Mouse (Mus musculus): Measurements from ENCODE around the gene Galntl6. TPM values are rescaled to one million over a fixed set of nuclear protein-coding genes. Genes with fewer than 3 reads are reported as not detected.

Galntl6 gene
- polyA plus RNA-seq, 1 experiment from 2014 or later: 0.06 TPM

DNA sequence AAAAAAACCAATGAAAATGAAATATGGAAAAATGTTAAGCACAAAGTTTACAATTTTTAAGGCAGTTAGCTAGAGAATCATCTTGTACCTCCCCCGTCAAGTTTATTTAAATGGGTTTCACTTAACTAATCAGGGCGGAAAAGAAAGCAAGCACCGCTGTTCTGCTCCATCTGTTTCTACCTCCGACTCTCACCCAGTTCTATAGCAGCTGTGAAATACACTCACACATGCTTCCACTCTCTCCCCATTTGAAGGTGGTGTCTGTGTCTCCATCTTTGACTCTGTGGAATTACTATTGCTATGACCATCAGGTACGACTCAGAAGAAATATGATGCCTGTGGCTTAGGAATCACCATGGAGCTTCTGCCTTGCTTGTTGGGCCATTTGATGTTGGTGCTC is 1019.1 kb downstream of the Galntl6 start:
- DNase-seq (ENCODE audit: low spot score) (no peak), ATAC-seq (no peak)
- H3K27me3 ChIP-seq (replicated peaks; ENCODE audit: insufficient read depth, low read length): no peaks in the 10 kb centered on the region
- no peak overlapping the region for H3K27ac ChIP-seq (ENCODE audit: low read length)
- no peak overlapping the region for H3K4me3 ChIP-seq (ENCODE audit: low read depth, low read length)
- no peaks in the 10 kb centered on the region for H3K36me3 ChIP-seq (ENCODE audit: insufficient read depth, low read length)
- no peak overlapping the region for H3K9ac ChIP-seq (replicated peaks; ENCODE audit: low read depth)
- no peaks in the 10 kb centered on the region for H3K4me1 ChIP-seq (ENCODE audit: insufficient read depth, low read depth, low read length)
- TF ChIP-seq EP300 (IDR thresholded peaks at IDR 0.05) (no peak), CTCF (IDR thresholded peaks at IDR 0.05) (no peak)
- H3K4me2 ChIP-seq (replicated peaks; ENCODE audit: low read depth, low read length): no peak overlapping the region
- WGBS: 87% methylated on average over 5 of the region's 5 CpGs
- H3K9me3 ChIP-seq (ENCODE audit: low read length): no peaks in the 10 kb centered on the region

DNA sequence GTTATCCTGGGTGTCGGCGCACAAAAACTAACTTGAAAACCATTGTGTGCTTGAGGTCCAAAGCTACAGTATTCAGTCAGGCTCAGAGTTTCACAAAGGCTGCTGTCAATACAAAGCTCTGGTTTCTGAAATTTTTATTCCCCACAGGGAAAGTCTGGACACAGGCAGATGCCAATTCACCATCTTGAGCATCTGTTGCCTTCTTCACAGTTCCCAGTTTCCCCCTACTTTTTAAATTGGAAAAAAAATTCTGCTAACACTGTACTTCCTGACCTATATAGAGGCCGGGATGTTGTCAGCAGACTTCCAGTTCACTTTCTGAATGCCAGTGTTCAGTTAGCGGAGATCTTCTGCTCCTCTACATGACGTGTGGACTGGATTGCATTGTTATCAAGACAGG is 1020.3 kb downstream of the Galntl6 start:
- no peaks in the 10 kb centered on the region for H3K9me3 ChIP-seq (ENCODE audit: low read length)
- H3K27me3 ChIP-seq (replicated peaks; ENCODE audit: insufficient read depth, low read length): no peaks in the 10 kb centered on the region
- H3K4me2 ChIP-seq (replicated peaks; ENCODE audit: low read depth, low read length): no peak overlapping the region
- no peak overlapping the region for H3K27ac ChIP-seq (ENCODE audit: low read length)
- WGBS: 77% methylated on average over 5 of the region's 5 CpGs
- no peaks in the 10 kb centered on the region for H3K36me3 ChIP-seq (ENCODE audit: insufficient read depth, low read length)
- H3K9ac ChIP-seq (replicated peaks; ENCODE audit: low read depth): no peak overlapping the region
- no peak for ATAC-seq
- no peak for DNase-seq (ENCODE audit: low spot score)
- TF ChIP-seq EP300 (IDR thresholded peaks at IDR 0.05) (no peak), CTCF (IDR thresholded peaks at IDR 0.05) (no peak)
- H3K4me1 ChIP-seq (ENCODE audit: insufficient read depth, low read depth, low read length): no peaks in the 10 kb centered on the region
- no peak overlapping the region for H3K4me3 ChIP-seq (ENCODE audit: low read depth, low read length)

DNA sequence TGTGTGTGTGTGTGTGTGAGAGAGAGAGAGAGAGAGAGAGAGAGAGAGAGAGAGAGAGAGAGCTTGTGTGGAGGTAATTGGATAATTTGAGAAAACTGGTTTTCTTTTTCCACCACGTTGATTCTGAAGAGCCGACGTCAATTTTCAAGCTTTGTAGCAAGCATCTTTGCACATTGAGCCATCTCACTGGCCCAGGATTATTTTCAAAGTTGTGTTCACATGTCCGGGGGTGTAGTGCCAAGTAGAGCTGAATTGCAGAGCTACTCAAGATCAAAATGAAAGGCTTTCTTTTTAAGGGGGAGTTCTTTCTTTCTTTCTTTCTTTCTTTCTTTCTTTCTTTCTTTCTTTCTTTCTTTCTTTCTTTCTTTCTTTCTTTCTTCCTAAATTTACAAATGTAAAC is 1022.3 kb downstream of the Galntl6 start:
- TF ChIP-seq EP300 (IDR thresholded peaks at IDR 0.05) (no peak), CTCF (IDR thresholded peaks at IDR 0.05) (no peak)
- H3K4me3 ChIP-seq (ENCODE audit: low read depth, low read length): no peak overlapping the region
- WGBS: 83% methylated on average over 4 of the region's 4 CpGs
- no peak overlapping the region for H3K4me2 ChIP-seq (replicated peaks; ENCODE audit: low read depth, low read length)
- no peak for DNase-seq (ENCODE audit: low spot score)
- no peaks in the 10 kb centered on the region for H3K9me3 ChIP-seq (ENCODE audit: low read length)
- H3K4me1 ChIP-seq (ENCODE audit: insufficient read depth, low read depth, low read length): no peaks in the 10 kb centered on the region
- H3K27me3 ChIP-seq (replicated peaks; ENCODE audit: insufficient read depth, low read length): no peaks in the 10 kb centered on the region
- H3K9ac ChIP-seq (replicated peaks; ENCODE audit: low read depth): no peak overlapping the region
- no peaks in the 10 kb centered on the region for H3K36me3 ChIP-seq (ENCODE audit: insufficient read depth, low read length)
- no peak for ATAC-seq
- no peak overlapping the region for H3K27ac ChIP-seq (ENCODE audit: low read length)

- Histone ChIP-seq H3K9ac (replicated peaks; ENCODE audit: low read depth) (no peak overlapping the region), H3K4me1 (ENCODE audit: insufficient read depth, low read depth, low read length) (no peaks in the 10 kb centered on the region), H3K27ac (ENCODE audit: low read length) (no peak overlapping the region), H3K27me3 (replicated peaks; ENCODE audit: insufficient read depth, low read length) (no peaks in the 10 kb centered on the region), H3K4me2 (replicated peaks; ENCODE audit: low read depth, low read length) (no peak overlapping the region), H3K36me3 (ENCODE audit: insufficient read depth, low read length) (no peaks in the 10 kb centered on the region), H3K4me3 (ENCODE audit: low read depth, low read length) (no peak overlapping the region), H3K9me3 (ENCODE audit: low read length) (no peaks in the 10 kb centered on the region)
- no peak for TF ChIP-seq EP300 (IDR thresholded peaks at IDR 0.05)
- TF ChIP-seq CTCF (IDR thresholded peaks at IDR 0.05): no peak
- DNase-seq (ENCODE audit: low spot score) (no peak), ATAC-seq (no peak)
These were observed 1023.6 kb downstream of the Galntl6 start for GRCm38 (mm10) chr8:57888831-57889230.

DNA sequence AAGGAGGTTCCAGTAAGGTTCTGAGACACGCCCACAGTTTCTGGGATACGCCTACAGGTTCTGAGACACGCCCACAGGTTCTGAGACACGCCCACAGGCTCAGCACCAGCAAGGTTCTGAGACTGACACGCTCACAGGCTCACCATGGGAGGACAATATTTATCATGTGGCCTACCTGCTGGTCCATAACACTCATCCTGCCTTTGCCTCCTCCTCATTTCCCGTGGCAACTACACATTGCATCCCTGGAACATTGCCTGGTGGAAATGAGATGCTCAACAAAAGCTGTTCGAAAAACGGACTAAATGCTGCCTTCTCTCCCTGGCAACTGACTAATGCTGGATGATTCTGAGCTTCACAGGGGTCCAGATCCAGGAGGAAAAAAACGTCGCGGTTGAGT is 1033.0 kb downstream of the Galntl6 start:
- no peak for ATAC-seq
- Histone ChIP-seq H3K27me3 (replicated peaks; ENCODE audit: insufficient read depth, low read length) (no peaks in the 10 kb centered on the region), H3K9me3 (ENCODE audit: low read length) (no peaks in the 10 kb centered on the region), H3K4me3 (ENCODE audit: low read depth, low read length) (no peak overlapping the region), H3K4me2 (replicated peaks; ENCODE audit: low read depth, low read length) (no peak overlapping the region), H3K4me1 (ENCODE audit: insufficient read depth, low read depth, low read length) (no peaks in the 10 kb centered on the region), H3K36me3 (ENCODE audit: insufficient read depth, low read length) (no peaks in the 10 kb centered on the region), H3K9ac (replicated peaks; ENCODE audit: low read depth) (no peak overlapping the region), H3K27ac (ENCODE audit: low read length) (no peak overlapping the region)
- WGBS: 69% methylated on average over 11 of the region's 11 CpGs
- no peak for TF ChIP-seq CTCF (IDR thresholded peaks at IDR 0.05)
- TF ChIP-seq EP300 (IDR thresholded peaks at IDR 0.05): no peak
- DNase-seq (ENCODE audit: low spot score): no peak

- DNase-seq (ENCODE audit: low spot score) (no peak), ATAC-seq (no peak)
- no peaks in the 10 kb centered on the region for H3K4me1 ChIP-seq (ENCODE audit: insufficient read depth, low read depth, low read length)
- no peak overlapping the region for H3K9ac ChIP-seq (replicated peaks; ENCODE audit: low read depth)
- no peak overlapping the region for H3K4me3 ChIP-seq (ENCODE audit: low read depth, low read length)
- no peak overlapping the region for H3K27ac ChIP-seq (ENCODE audit: low read length)
- H3K9me3 ChIP-seq (ENCODE audit: low read length): no peaks in the 10 kb centered on the region
- no peaks in the 10 kb centered on the region for H3K27me3 ChIP-seq (replicated peaks; ENCODE audit: insufficient read depth, low read length)
- H3K4me2 ChIP-seq (replicated peaks; ENCODE audit: low read depth, low read length): no peak overlapping the region
- no peaks in the 10 kb centered on the region for H3K36me3 ChIP-seq (ENCODE audit: insufficient read depth, low read length)
- no peak for TF ChIP-seq EP300 (IDR thresholded peaks at IDR 0.05)
- TF ChIP-seq CTCF (IDR thresholded peaks at IDR 0.05): no peak
These were observed 1063.4 kb downstream of the Galntl6 start for GRCm38 (mm10) chr8:57849074-57849473.

- no peak overlapping the region for H3K4me3 ChIP-seq (ENCODE audit: low read depth, low read length)
- H3K27me3 ChIP-seq (replicated peaks; ENCODE audit: insufficient read depth, low read length): no peaks in the 10 kb centered on the region
- H3K9ac ChIP-seq (replicated peaks; ENCODE audit: low read depth): no peak overlapping the region
- no peak overlapping the region for H3K4me2 ChIP-seq (replicated peaks; ENCODE audit: low read depth, low read length)
- TF ChIP-seq CTCF (IDR thresholded peaks at IDR 0.05) (no peak), EP300 (IDR thresholded peaks at IDR 0.05) (no peak)
- no peak overlapping the region for H3K27ac ChIP-seq (ENCODE audit: low read length)
- H3K9me3 ChIP-seq (ENCODE audit: low read length): no peaks in the 10 kb centered on the region
- H3K36me3 ChIP-seq (ENCODE audit: insufficient read depth, low read length): no peaks in the 10 kb centered on the region
- H3K4me1 ChIP-seq (ENCODE audit: insufficient read depth, low read depth, low read length): no peaks in the 10 kb centered on the region
- peak; percentile 13 for DNase-seq (ENCODE audit: low spot score)
- WGBS: 50% methylated on average over 5 of the region's 5 CpGs
- no peak; the same call in 1 of the 2 replicates for ATAC-seq
These were observed 1069.0 kb downstream of the Galntl6 start for GRCm38 (mm10) chr8:57843461-57843860.

Data from lung, postnatal 0 days (tissue).